21 mouse cellular contexts compared by ENCODE assay signal in the genomic region with DNA sequence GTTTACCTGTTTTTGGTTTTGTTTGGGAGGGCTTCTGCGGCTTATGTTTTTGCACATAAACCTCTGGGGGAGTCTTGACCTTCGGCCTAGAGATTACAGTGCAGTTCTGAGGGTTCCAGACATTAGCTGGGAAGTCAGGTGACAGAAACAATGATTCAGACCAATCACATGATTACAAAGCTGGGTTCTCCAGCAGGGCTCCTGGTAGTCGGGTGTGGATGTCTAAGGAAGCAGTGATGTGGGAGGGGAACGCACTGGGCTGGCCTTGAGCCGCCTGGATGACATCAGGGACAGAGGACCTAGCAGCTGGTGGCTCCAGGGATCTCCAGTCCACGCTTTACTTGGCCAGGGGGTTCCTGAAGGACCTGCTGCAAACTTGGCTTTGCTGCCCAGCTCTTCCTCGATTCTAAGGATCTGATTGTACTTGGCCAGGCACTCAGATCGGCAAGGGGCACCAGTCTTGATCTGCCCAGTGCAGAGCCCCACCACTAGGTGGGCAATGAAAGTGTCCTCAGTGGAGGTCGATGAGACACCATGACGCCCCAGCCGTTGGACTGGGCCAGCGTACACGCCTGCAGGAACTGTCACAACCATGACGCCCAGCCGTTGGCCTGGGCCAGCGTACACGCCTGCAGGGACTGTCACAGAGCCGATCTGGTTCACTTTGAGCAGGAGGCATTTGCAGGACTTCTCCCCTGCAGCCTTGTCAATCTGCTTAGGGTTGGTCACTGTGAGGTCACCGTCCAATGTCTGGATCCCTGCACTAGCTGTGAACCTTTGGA. TPM values are rescaled to one million over a fixed set of nuclear protein-coding genes. Genes with fewer than 3 reads are reported as not detected.
A peak's percentile ranks its signal among the peaks of the same experiment; 100 is the strongest.
DNase-seq lines count a peak whose midpoint lies in the region; ATAC-seq and TF ChIP-seq lines count a peak whose summit lies in the region.
"Had no signal": no experiment of that assay in that cellular context is flagged by ENCODE, and none has a peak within 500 bp of the region (broad histone marks: within the 10 kb centered on the region; RNA-seq: fewer than 3 reads in every experiment).

No protein-coding gene starts in this region.

- no peak overlapping the region for H3K27ac ChIP-seq in limb, embryonic 11.5 days (replicated peaks; ENCODE audit: low read depth, low read length)
- no peak overlapping the region for H3K27ac ChIP-seq in limb, embryonic 10.5 days
- H3K27ac ChIP-seq in bone marrow macrophage, adult 2 months (ENCODE audit: insufficient read depth, low read depth, low read length): peak overlapping the region; percentile 98
- peak overlapping the region; percentile 75 for H3K27ac ChIP-seq in macrophage
- H3K27ac ChIP-seq: hindbrain, postnatal 0 days; left cerebral cortex, adult 2 months; midbrain, embryonic 15.5 days; neural tube, embryonic 12.5 days had no signal

- H3K4me3 ChIP-seq in limb, embryonic 11.5 days (ENCODE audit: low read depth, low read length): no peak overlapping the region
- H3K4me3 ChIP-seq in limb, embryonic 10.5 days: no peak overlapping the region
- H3K4me3 ChIP-seq in bone marrow macrophage, adult 2 months (ENCODE audit: insufficient read depth, low read length): peak overlapping the region; percentile 59
- H3K4me3 ChIP-seq in macrophage (ENCODE audit: inconsistent target): no peak overlapping the region
- H3K4me3 ChIP-seq: erythroblast, embryonic 14.5 days; left cerebral cortex, adult 2 months; midbrain, embryonic 15.5 days; neural tube, embryonic 12.5 days had no signal

- no peak for DNase-seq in limb, embryonic 11.5 days (ENCODE audit: low spot score)
- DNase-seq in limb, embryonic 10.5 days (ENCODE audit: low spot score): no peak
- peak; percentile 26 for DNase-seq in R1 (ENCODE audit: low read depth, low spot score)
- no peak for DNase-seq in urinary bladder, postnatal 14 days (ENCODE audit: low spot score)
- no peak for DNase-seq in frontal cortex, postnatal 36 days (ENCODE audit: low spot score in 2 of 2)
- DNase-seq: cerebellum, postnatal 10 days; forebrain, postnatal 0 days; gastrocnemius, postnatal 25 days; kidney, adult 9 months had no signal

- no peak for TF ChIP-seq POLR2A in bone marrow macrophage, adult 2 months (IDR thresholded peaks at IDR 0.05; ENCODE audit: borderline replicate concordance, low read depth, low read length)

- H3K27me3 ChIP-seq in limb, embryonic 11.5 days (ENCODE audit: control insufficient read depth, insufficient read depth, low read length): no peaks in the 10 kb centered on the region
- no peaks in the 10 kb centered on the region for H3K27me3 ChIP-seq in limb, embryonic 10.5 days (ENCODE audit: low read depth, poor library complexity, severe bottlenecking)
- H3K27me3 ChIP-seq: midbrain, embryonic 15.5 days; neural tube, embryonic 12.5 days had no signal

- 0 out of 2 replicates have a peak overlapping the region, but pooled peaks have one; percentile 2 for H3K4me2 ChIP-seq in limb, embryonic 11.5 days (ENCODE audit: low read depth, severe bottlenecking)
- H3K4me2 ChIP-seq: midbrain, embryonic 15.5 days; neural tube, embryonic 12.5 days had no signal

- no peaks in the 10 kb centered on the region for H3K79me2 ChIP-seq in macrophage (ENCODE audit: inconsistent target)

- no peak for TF ChIP-seq CTCF in bone marrow macrophage, adult 2 months (IDR thresholded peaks at IDR 0.05; ENCODE audit: low read depth, low read length)

- no peaks in the 10 kb centered on the region for H3K36me3 ChIP-seq in limb, embryonic 11.5 days (ENCODE audit: control insufficient read depth, insufficient read depth, low read length)
- no peaks in the 10 kb centered on the region for H3K36me3 ChIP-seq in limb, embryonic 10.5 days
- H3K36me3 ChIP-seq in macrophage (ENCODE audit: inconsistent target): no peaks in the 10 kb centered on the region
- H3K36me3 ChIP-seq: midbrain, embryonic 15.5 days; neural tube, embryonic 12.5 days had no signal

- WGBS in limb, embryonic 11.5 days: 88% methylated on average over 19 of the region's 19 CpGs
- 86% methylated on average over 19 of the region's 19 CpGs for WGBS in limb, embryonic 10.5 days
- 86% methylated on average over 19 of the region's 19 CpGs for WGBS in macrophage (ENCODE audit: missing documents)

- H3K9ac ChIP-seq in limb, embryonic 11.5 days (ENCODE audit: low read length): no peak overlapping the region
- H3K9ac ChIP-seq: forebrain, postnatal 0 days; midbrain, embryonic 15.5 days; neural tube, embryonic 12.5 days had no signal

- no peaks in the 10 kb centered on the region for H3K9me3 ChIP-seq in limb, embryonic 11.5 days (ENCODE audit: control insufficient read depth, low read length)
- H3K9me3 ChIP-seq in limb, embryonic 10.5 days (replicated peaks): no peaks in the 10 kb centered on the region
- H3K9me3 ChIP-seq: midbrain, embryonic 15.5 days; neural tube, embryonic 12.5 days had no signal

- no peak for ATAC-seq in limb, embryonic 11.5 days (ENCODE audit: insufficient number of reproducible peaks, low FRiP score, low TSS enrichment, low read depth)
- ATAC-seq: activated CD4-positive, CD25-positive, alpha-beta regulatory T cell, adult 4 months; CD4-positive, CD25-positive, alpha-beta regulatory T cell, adult 4 months; forebrain, postnatal 0 days; hindbrain, postnatal 0 days; midbrain, embryonic 15.5 days had no signal

- no peaks in the 10 kb centered on the region for H3K4me1 ChIP-seq in limb, embryonic 11.5 days (ENCODE audit: control insufficient read depth, insufficient read depth, low read length)
- peaks cover 3% of the 10 kb centered on the region; the same call in 1 of the 2 replicates for H3K4me1 ChIP-seq in limb, embryonic 10.5 days
- peaks cover 49% of the 10 kb centered on the region for H3K4me1 ChIP-seq in bone marrow macrophage, adult 2 months (ENCODE audit: control insufficient read depth, insufficient read depth, low read length)
- H3K4me1 ChIP-seq: midbrain, embryonic 15.5 days; neural tube, embryonic 12.5 days had no signal

RNA-seq across cellular contexts. Expression of gene Sbk2, which starts 13.5 kb away (rescaled TPM):
- 0.08 and 0.18 TPM in 2 replicates for polyA plus RNA-seq in limb, embryonic 11.5 days (2014; fragmentation: Nextera tagmentation; extraction: Ambion mirVana)
- polyA plus RNA-seq in limb, embryonic 10.5 days (2016; fragmentation: Nextera tagmentation; extraction: Ambion mirVana): 0.10 and 0.18 TPM in 2 replicates
- polyA plus RNA-seq in bone marrow macrophage, adult 2 months (2012; ENCODE audit: insufficient read depth, insufficient read length, missing spikeins): 0.58 TPM in 1 of 2 replicates, not detected in the other
- 1 to 10 TPM in 3 of 26 experiments, under 1 TPM in 4, not detected in 19; 0.32 to 1.3 (median 0.94) TPM for total RNA-seq in macrophage (2018; cell fraction: chromatin; rRNA removed)
- 1 to 10 TPM in 6 of 26 experiments, under 1 TPM in 20; 0.07 to 1.7 (median 0.34) TPM for total RNA-seq in macrophage (2018; cell fraction: cytosol; rRNA removed)
- total RNA-seq in macrophage (2018; cell fraction: nucleus; rRNA removed): 1 to 10 TPM in 3 of 26 experiments, under 1 TPM in 11, not detected in 12; 0.37 to 2.4 (median 0.63) TPM
- 0.36 to 1.8 TPM (median 1.1 TPM) in 3 replicates for polyA plus RNA-seq in macrophage (2018)
- total RNA-seq: forebrain, postnatal 0 days; megakaryocyte, adult 5-6 weeks; MEL had no signal
- polyA plus RNA-seq: activated CD4-positive, CD25-positive, alpha-beta regulatory T cell, adult 4 months; CD4-positive, CD25-positive, alpha-beta regulatory T cell, adult 4 months; erythroblast, embryonic 14.5 days; forebrain, postnatal 0 days; hindbrain, postnatal 0 days; liver, embryonic 16.5 days; midbrain, embryonic 15.5 days had no signal

RNA-seq across cellular contexts. Expression of gene Sbk3, which starts 20.2 kb away (rescaled TPM):
- polyA plus RNA-seq in limb, embryonic 11.5 days (2014; fragmentation: Nextera tagmentation; extraction: Ambion mirVana): 0.04 TPM in 1 of 2 replicates, not detected in the other
- not detected in 2 replicates for polyA plus RNA-seq in limb, embryonic 10.5 days (2016; fragmentation: Nextera tagmentation; extraction: Ambion mirVana)
- not detected in 2 replicates for polyA plus RNA-seq in bone marrow macrophage, adult 2 months (2012; ENCODE audit: insufficient read depth, insufficient read length, missing spikeins)
- not detected for total RNA-seq in macrophage (2018; cell fraction: chromatin; rRNA removed)
- total RNA-seq in macrophage (2018; cell fraction: cytosol; rRNA removed): not detected
- total RNA-seq in macrophage (2018; cell fraction: nucleus; rRNA removed): not detected
- polyA plus RNA-seq in macrophage (2018): not detected in 3 replicates
- total RNA-seq: megakaryocyte, adult 5-6 weeks; MEL had no signal
- polyA plus RNA-seq: activated CD4-positive, CD25-positive, alpha-beta regulatory T cell, adult 4 months; CD4-positive, CD25-positive, alpha-beta regulatory T cell, adult 4 months; erythroblast, embryonic 14.5 days; liver, embryonic 16.5 days had no signal

RNA-seq across cellular contexts. Expression of gene Ssc5d, which starts 25.2 kb away (rescaled TPM):
- polyA plus RNA-seq in limb, embryonic 11.5 days (2014; fragmentation: Nextera tagmentation; extraction: Ambion mirVana): 1.7 and 1.9 TPM in 2 replicates
- polyA plus RNA-seq in limb, embryonic 10.5 days (2016; fragmentation: Nextera tagmentation; extraction: Ambion mirVana): 0.95 and 2.0 TPM in 2 replicates
- 0.24 TPM in 1 of 2 replicates, not detected in the other for polyA plus RNA-seq in bone marrow macrophage, adult 2 months (2012; ENCODE audit: insufficient read depth, insufficient read length, missing spikeins)
- 1 to 10 TPM in 8 of 26 experiments, under 1 TPM in 18; 0.16 to 5.4 (median 0.47) TPM for total RNA-seq in macrophage (2018; cell fraction: chromatin; rRNA removed)
- total RNA-seq in macrophage (2018; cell fraction: cytosol; rRNA removed): 1 to 10 TPM in 2 of 26 experiments, under 1 TPM in 24; 0.06 to 1.2 (median 0.36) TPM
- 1 to 10 TPM in 15 of 26 experiments, under 1 TPM in 11; 0.18 to 2.9 (median 1.3) TPM for total RNA-seq in macrophage (2018; cell fraction: nucleus; rRNA removed)
- 0.13 to 0.33 TPM (median 0.28 TPM) in 3 replicates for polyA plus RNA-seq in macrophage (2018)
- total RNA-seq: megakaryocyte, adult 5-6 weeks had no signal
- polyA plus RNA-seq: erythroblast, embryonic 14.5 days had no signal

RNA-seq across cellular contexts. Expression of gene Nat14, which starts 28.9 kb away (rescaled TPM):
- 1.9 and 2.9 TPM in 2 replicates for polyA plus RNA-seq in limb, embryonic 11.5 days (2014; fragmentation: Nextera tagmentation; extraction: Ambion mirVana)
- 2.8 and 4.9 TPM in 2 replicates for polyA plus RNA-seq in limb, embryonic 10.5 days (2016; fragmentation: Nextera tagmentation; extraction: Ambion mirVana)
- 0.78 and 1.6 TPM in 2 replicates for polyA plus RNA-seq in bone marrow macrophage, adult 2 months (2012; ENCODE audit: insufficient read depth, insufficient read length, missing spikeins)
- 1 to 10 TPM in 25 of 26 experiments, under 1 TPM in 1; 0.46 to 7.4 (median 3.0) TPM for total RNA-seq in macrophage (2018; cell fraction: chromatin; rRNA removed)
- total RNA-seq in macrophage (2018; cell fraction: cytosol; rRNA removed): under 1 TPM; 0.09 to 0.71 (median 0.34) TPM
- total RNA-seq in macrophage (2018; cell fraction: nucleus; rRNA removed): 1 to 10 TPM in 18 of 26 experiments, under 1 TPM in 8; 0.36 to 6.6 (median 1.8) TPM
- 0.15 to 1.1 TPM (median 0.17 TPM) in 3 replicates for polyA plus RNA-seq in macrophage (2018)
- polyA plus RNA-seq: activated CD4-positive, CD25-positive, alpha-beta regulatory T cell, adult 4 months had no signal

RNA-seq across cellular contexts. Expression of gene Zfp628, which starts 35.7 kb away (rescaled TPM):
- polyA plus RNA-seq in limb, embryonic 11.5 days (2014; fragmentation: Nextera tagmentation; extraction: Ambion mirVana): 3.8 and 4.2 TPM in 2 replicates
- 4.2 and 5.1 TPM in 2 replicates for polyA plus RNA-seq in limb, embryonic 10.5 days (2016; fragmentation: Nextera tagmentation; extraction: Ambion mirVana)
- polyA plus RNA-seq in bone marrow macrophage, adult 2 months (2012; ENCODE audit: insufficient read depth, insufficient read length, missing spikeins): 7.1 and 8.7 TPM in 2 replicates
- total RNA-seq in macrophage (2018; cell fraction: chromatin; rRNA removed): 10 to 100 TPM in 9 of 26 experiments, 1 to 10 TPM in 17; 4.8 to 12.2 (median 8.9) TPM
- total RNA-seq in macrophage (2018; cell fraction: cytosol; rRNA removed): 1 to 10 TPM; 5.0 to 8.7 (median 6.9) TPM
- 10 to 100 TPM in 8 of 26 experiments, 1 to 10 TPM in 18; 5.9 to 11.3 (median 9.1) TPM for total RNA-seq in macrophage (2018; cell fraction: nucleus; rRNA removed)
- 3.1 to 5.6 TPM (median 4.4 TPM) in 3 replicates for polyA plus RNA-seq in macrophage (2018)

Comparison
In these comparisons a context has a peak if more than half of its experiments do, and no peak if none do; other contexts are left out.
1. H3K27ac ChIP-seq: peak in bone marrow macrophage, adult 2 months (single experiment) and macrophage (single experiment); none in limb, embryonic 11.5 days (single experiment) and limb, embryonic 10.5 days (single experiment).